Mouse (Mus musculus) bone marrow macrophage, adult 2 months (primary cell): Measurements from ENCODE around the gene Cnot1. TPM values are rescaled to one million over a fixed set of nuclear protein-coding genes. Genes with fewer than 3 reads are reported as not detected.
A peak's percentile ranks its signal among the peaks of the same experiment; 100 is the strongest.

ENCODE experiments used
- H3K27ac ChIP-seq: 2 replicates; pipeline ENCODE4 v1.5.1; 2012; ENCODE audit warnings: low read depth, low read length; ENCODE audit not compliant: insufficient read depth
- H3K4me1 ChIP-seq: 2 replicates; pipeline ENCODE4 v1.6.1; 2012; ENCODE audit warnings: low read length; ENCODE audit not compliant: control insufficient read depth, insufficient read depth
- H3K4me3 ChIP-seq: 2 replicates; pipeline ENCODE4 v1.5.1; 2012; ENCODE audit warnings: mild to moderate bottlenecking, low read length, moderate library complexity; ENCODE audit not compliant: insufficient read depth
- CTCF ChIP-seq: IDR thresholded peaks from 2 replicates; pipeline ENCODE4 v1.5.1; 2012; ENCODE audit warnings: low read depth, mild to moderate bottlenecking, low read length, moderate library complexity
- POLR2A ChIP-seq: IDR thresholded peaks from 2 replicates; pipeline ENCODE4 v1.6.1; 2012; ENCODE audit warnings: mild to moderate bottlenecking, low read depth, low read length, borderline replicate concordance
- polyA plus RNA-seq: library from polyadenylated mRNA; stranded (reverse); fragments of >200 nt; gene quantifications from 2 replicates; pipeline ENCODE4 v1.2.4, GENCODE M21; 2012; ENCODE audit not compliant: missing spikeins, insufficient read depth, insufficient read length

Cnot1 gene
- polyA plus RNA-seq, 1 experiment: 66.1 TPM

DNA sequence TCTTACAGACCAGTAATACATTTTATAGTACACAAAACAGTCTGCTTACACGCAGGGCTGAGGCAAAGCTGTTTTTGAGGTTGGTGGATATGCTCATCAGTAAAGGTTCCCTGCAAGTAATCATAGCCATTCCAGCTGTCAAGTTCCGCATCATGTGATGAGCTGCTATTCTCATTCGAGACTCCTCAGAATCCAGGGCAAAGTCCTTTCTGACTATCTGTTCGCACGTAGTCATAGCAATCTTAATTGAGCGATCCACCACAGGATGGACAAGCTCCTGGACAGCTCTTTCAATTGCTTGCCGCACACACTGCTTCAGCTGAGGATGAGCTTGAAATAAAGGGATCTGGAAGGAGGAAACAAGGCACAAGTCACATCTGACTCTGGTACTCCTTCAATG is 65.5 kb downstream of the Cnot1 start:
- Histone ChIP-seq H3K27ac (no peak overlapping the region), H3K4me1 (peaks cover 4% of the 10 kb centered on the region), H3K4me3 (no peak overlapping the region)
- TF ChIP-seq CTCF: no peak
- no peak for TF ChIP-seq POLR2A

DNA sequence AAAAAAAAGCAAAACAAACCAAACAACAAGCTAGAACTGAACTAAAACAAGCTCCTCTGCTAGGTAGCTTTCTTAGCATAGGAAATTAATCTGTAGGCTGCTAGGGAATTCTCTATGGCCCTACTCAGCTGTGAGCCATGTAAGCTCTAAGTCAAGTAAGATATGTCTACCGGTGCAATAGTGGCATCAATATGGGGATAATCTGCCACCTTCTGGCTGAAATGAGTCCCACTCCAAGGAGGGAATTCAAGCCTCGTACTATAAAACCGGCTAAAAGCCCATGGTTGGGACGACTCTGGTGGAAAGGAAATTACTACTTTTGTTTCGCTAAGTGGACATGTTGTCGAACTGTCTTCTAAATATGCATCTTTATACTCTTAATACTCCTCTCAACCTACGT is 68.7 kb downstream of the Cnot1 start:
- peaks cover 4% of the 10 kb centered on the region for H3K4me1 ChIP-seq
- H3K27ac ChIP-seq: no peak overlapping the region
- TF ChIP-seq CTCF (no peak), POLR2A (no peak)

DNA sequence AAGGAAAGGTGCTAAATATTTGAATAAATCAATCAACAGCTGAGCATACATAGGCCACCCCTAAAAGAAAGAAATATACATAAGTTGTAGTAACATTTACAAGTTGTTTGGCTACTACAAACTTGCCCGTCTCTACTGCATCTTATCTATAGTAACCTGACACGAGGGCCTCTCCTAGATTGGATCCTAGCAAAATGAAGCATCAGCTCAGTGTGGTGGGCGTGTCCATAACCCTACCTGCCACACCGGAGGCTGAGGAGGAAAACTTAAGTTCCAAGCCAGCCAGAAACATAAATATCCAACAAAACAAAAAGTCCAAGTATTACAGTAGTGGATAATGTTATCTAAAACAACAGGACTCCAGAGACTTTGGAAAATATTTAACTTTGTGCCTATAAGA is 79.6 kb downstream of the Cnot1 start:
- TF ChIP-seq POLR2A: no peak
- TF ChIP-seq CTCF: no peak
- no peak overlapping the region for H3K4me3 ChIP-seq
- no peaks in the 10 kb centered on the region for H3K4me1 ChIP-seq
- H3K27ac ChIP-seq: no peak overlapping the region

More for the DNA sequence above, 68.7 kb downstream of the Cnot1 start:
- H3K4me3 ChIP-seq: no peak overlapping the region

DNA sequence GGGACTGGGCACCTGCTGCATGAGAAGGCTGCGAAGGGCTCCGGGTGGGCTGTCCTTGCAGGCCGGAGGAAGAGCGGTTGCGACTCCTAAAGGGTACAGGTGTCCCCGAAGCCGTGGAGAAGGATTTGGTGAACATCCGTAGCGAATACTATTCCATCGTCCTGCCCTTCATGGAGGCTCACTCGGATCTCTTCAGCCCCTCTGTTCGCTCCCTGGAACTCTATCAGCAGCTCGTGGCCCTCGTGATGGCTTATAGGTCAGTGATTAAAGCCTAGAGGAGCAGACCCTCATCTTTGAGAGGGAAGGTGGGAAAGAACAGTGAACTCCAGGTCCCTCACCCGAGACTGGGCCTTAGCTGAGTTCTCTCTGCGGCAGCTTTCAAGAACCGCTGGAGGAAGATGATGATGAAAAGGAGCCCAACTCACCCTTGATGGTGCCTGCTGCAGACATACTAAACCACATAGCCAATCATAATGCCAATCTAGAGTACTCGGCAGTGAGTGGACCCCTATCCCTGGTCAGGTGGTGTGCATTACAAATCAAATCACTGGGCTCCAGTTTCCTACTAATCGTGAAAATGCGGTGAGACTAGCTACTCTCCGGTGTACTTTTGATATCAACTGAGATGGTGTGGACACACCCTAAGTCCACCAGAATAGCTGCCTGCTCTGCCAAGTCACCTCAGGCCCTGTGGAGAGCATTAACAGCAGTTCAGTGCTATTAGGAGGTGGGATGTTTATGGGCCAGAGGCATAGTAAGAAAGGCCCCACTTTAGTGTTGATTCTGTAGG is 90.5 kb downstream of the Cnot1 start:
- Histone ChIP-seq H3K4me1 (peaks cover 5% of the 10 kb centered on the region), H3K27ac (no peak overlapping the region), H3K4me3 (peak overlapping the region; percentile 81)
- no peak for TF ChIP-seq CTCF
- TF ChIP-seq POLR2A: no peak

DNA sequence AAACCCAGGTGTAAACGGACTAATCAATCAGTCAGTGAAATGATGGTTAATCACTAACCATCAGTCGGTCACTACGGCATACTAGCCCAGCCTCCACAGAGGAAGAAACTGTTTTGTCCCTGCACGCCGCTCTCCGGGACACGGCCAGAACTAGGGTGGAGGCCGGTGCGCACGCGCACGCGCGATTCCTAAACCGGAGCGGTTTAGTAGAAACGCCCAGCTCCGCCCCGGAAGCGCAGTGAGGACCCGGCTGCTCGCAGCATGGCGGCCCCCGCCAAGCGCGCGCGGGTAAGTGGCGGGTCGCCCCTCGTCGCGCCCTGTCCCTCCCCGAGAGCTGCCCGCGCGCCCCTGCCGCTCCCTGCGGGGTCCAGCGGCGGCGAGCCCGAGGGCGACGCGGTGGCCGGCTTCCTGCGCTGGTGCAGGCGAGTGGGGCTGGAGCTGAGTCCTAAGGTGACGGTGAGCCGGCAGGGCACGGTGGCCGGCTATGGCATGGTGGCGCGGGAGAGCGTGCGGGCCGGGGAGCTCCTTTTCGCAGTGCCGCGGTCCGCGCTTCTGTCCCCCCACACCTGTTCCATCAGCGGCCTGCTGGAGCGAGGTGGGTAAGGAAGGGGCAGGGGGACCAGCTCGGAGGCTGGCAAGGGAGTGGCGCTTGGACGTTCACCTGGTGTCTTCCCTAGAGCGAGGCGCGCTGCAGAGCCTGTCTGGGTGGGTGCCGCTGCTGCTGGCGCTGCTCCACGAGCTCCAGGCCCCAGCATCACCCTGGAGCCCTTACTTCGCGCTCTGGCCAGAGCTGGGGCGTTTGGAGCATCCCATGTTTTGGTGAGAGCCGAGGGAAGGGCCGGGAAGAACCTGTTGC is 91.4 kb downstream of the Cnot1 start, which contains the start of gene Setd6:
Setd6 (plus strand) TSS at position 206 of the 856 bp plus-strand sequence.
- Histone ChIP-seq H3K27ac (no peak within 1 kb of the TSS), H3K4me1 (peaks cover 5% of the 10 kb centered on the region), H3K4me3 (peak within 1 kb of the TSS; percentile 81)
- TF ChIP-seq POLR2A (0 out of 2 replicates have a peak, but pooled peaks have one; percentile 47), CTCF (no peak)

DNA sequence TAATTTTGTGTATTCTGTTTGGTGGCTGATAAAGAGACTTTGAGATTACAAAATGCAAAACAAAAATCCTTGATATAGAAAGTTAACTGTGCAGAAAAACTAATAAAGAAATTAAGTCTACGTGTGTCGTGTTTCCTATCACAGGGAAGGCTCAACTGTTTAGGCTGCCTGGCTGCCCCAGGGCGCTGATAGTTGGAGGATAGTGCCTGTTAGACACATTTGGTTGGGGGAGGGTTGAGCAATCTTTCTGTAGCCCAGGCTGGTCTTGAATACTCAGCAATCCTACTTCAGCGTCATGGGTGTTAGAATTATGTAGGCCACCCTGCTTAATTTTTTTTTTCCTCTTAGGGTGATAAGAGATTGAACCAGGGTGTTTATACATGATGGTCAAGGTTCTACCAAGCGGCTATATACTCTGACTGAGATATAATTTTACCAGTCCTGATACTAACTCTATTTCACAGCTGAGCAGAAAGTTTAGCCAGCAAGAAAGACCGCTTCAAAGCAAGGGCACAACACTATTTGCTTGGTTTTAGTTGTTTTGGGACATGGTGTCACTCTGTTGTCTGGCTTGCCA is 92.3 kb downstream of the Cnot1 start:
- TF ChIP-seq POLR2A: no peak
- TF ChIP-seq CTCF: no peak
- Histone ChIP-seq H3K4me1 (peaks cover 5% of the 10 kb centered on the region), H3K4me3 (peak overlapping the region; percentile 81), H3K27ac (no peak overlapping the region)

DNA sequence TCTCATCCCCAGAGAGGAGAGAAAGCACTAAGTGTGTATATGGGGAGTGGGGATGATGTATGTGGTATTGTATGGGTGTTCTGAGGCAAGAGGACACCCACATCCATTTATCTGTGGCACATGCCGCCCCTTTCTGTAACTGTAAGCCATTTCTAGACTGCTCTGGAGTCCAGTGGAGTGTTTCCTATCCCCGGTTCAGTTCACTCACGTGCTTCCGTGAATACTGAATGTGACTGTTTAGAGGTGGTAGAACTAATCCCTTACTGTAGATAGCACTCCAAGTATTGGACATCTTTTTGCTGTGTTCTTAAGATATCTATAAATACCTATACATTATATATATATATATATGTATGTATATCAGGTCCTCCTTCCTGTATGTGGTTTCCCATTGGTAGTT is 92.9 kb downstream of the Cnot1 start:
- peaks cover 5% of the 10 kb centered on the region for H3K4me1 ChIP-seq
- TF ChIP-seq POLR2A (no peak), CTCF (no peak)
- H3K4me3 ChIP-seq: no peak overlapping the region
- no peak overlapping the region for H3K27ac ChIP-seq

DNA sequence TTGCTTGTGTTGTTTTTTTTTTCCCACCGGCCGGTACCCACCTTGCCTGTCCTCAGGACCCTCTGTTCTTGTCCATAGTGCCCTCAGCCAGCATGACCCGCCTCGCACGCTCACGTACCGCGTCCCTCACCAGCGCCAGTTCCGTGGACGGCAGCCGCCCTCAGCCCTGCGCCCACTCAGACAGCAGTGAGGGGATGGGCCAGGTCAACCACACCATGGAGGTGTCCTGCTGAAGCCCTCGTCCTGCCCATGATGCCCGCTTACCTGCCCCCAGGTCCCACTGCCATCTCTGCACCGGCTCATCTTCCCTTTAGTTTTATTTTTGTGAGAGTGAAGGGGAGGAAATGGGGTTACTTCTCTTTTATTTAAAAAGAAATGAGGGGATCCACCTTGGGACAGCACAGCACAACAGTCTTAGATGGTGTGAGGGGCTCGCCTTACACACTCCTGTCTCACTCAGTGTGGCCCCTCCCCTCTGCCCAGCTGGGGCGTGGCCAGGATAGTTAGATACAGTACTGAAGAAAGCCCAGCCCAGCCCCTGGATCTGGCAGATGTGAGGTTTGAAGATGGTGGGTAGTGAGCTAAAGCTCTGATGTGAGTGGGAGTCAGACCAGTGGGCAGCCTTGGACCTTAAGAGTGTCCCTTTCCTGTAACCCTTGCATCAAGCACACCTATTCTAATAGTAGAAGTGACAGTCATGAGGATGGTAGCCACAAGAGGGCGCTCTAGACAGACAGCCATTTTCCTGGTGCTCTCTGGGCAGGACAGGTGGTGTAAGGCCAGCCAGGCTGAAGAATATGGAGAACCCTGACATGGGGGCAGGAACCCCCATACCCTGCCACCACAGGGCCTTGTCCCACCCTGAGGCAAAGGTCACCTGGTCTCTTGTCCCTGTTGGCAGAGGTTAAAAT is 93.9 kb downstream of the Cnot1 start:
- H3K4me1 ChIP-seq: peaks cover 5% of the 10 kb centered on the region
- TF ChIP-seq POLR2A (no peak), CTCF (peak; percentile 92)
- H3K27ac ChIP-seq: no peak overlapping the region
- no peak overlapping the region for H3K4me3 ChIP-seq

DNA sequence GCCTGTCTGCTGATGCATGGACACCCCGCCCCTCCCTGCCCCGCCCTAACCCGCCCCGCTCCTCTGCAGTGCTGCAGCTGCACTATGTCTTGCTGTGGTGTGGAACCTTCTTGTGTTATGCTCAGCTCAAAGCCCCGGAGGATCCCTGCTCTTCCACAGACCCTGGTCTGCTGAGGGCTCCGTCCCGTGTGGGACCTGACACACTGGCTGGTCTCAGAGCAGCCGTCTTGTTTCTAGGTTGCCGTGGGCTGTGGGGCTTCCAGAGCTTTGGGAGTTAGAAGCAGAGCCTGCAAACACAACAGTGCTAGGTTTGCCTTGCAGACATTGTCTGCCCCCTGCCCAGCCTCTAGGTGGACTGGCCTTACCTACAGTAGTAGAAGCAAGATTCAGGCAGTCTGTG is 94.9 kb downstream of the Cnot1 start:
- Histone ChIP-seq H3K27ac (no peak overlapping the region), H3K4me3 (no peak overlapping the region), H3K4me1 (peaks cover 5% of the 10 kb centered on the region)
- no peak for TF ChIP-seq CTCF
- no peak for TF ChIP-seq POLR2A
